Mouse (Mus musculus): ENCODE measurements at regions not wholly inside any gene's neighbourhood (a gene's known extent, or its start where the extent isn't known, plus 50 kb on each side); places are given as distances from the start of the nearest gene placed in this dataset.

GRCm38 (mm10) chr1:193647371-193648270 lies 277.5 kb upstream of the Camk1g start:
- TF ChIP-seq CTCF (conservative IDR thresholded peaks at IDR 0.05; ENCODE audit: low read length) (no peak), NANOG (IDR thresholded peaks at IDR 0.05; ENCODE audit: borderline replicate concordance, low read length) (no peak)

Data from E14TG2a.4 (cell line).